Mouse (Mus musculus) heart, embryonic 10.5 days (tissue): ENCODE measurements around the gene Gm21783. TPM values are rescaled to one million over a fixed set of nuclear protein-coding genes. Genes with fewer than 3 reads are reported as not detected.
"Not testable (repeated sequence)": the region's sequence is repeated elsewhere in the genome, so short reads cannot be mapped to it uniquely, and the experiment has no call there.

Source experiments
- DNase-seq: peaks from one replicate; pipeline ENCODE4 v3.0.0-alpha.2; 2017; ENCODE audit warnings: low spot score
- H3K27ac ChIP-seq: fragments of 300-500 bp; sonication (generic); 2 replicates; pipeline ENCODE4 v1.5.1; 2016; ENCODE audit warnings: mild to moderate bottlenecking
- H3K27me3 ChIP-seq: fragments of 300-500 bp; sonication (generic); 2 replicates; pipeline ENCODE4 v1.6.1; 2016; ENCODE audit warnings: mild to moderate bottlenecking; ENCODE audit not compliant: poor library complexity, insufficient read depth, severe bottlenecking
- H3K36me3 ChIP-seq: fragments of 300-500 bp; sonication (generic); 2 replicates; pipeline ENCODE4 v1.6.1; 2016; ENCODE audit warnings: mild to moderate bottlenecking, moderate library complexity
- H3K4me1 ChIP-seq: fragments of 300-500 bp; sonication (generic); 2 replicates; pipeline ENCODE4 v1.6.1; 2016; ENCODE audit warnings: mild to moderate bottlenecking
- H3K4me3 ChIP-seq: fragments of 300-500 bp; sonication (generic); 2 replicates; pipeline ENCODE4 v1.5.1; 2016; ENCODE audit warnings: mild to moderate bottlenecking, moderate library complexity
- H3K9me3 ChIP-seq: fragments of 300-500 bp; sonication (generic); 2 replicates; pipeline ENCODE4 v1.6.1; 2016; ENCODE audit warnings: mild to moderate bottlenecking, moderate library complexity
- WGBS: fragments of 180-500 bp; shearing (Covaris S2); methylation state at CpG from one replicate; pipeline ENCODE4 v1.1.7; 2016; 5-methylcytosine and 5-hydroxymethylcytosine counted together
- polyA plus RNA-seq: library from polyadenylated mRNA; unstranded; fragments of >200 nt; fragmentation: Nextera tagmentation; extraction: Ambion mirVana; gene quantifications from 2 replicates; pipeline ENCODE4 v1.2.1, GENCODE M21; 2016

Gene Gm21783
- not detected in 2 replicates for polyA plus RNA-seq

GRCm38 (mm10) chrY:44981163-44981562 is at the start of gene Gm21783:
Gm21783 (minus strand) TSS chrY:44981263.
- no CpG with 5 or more reads among the region's 1 CpGs for WGBS
- H3K27me3 ChIP-seq, H3K36me3 ChIP-seq, H3K27ac ChIP-seq, DNase-seq, H3K4me1 ChIP-seq, H3K9me3 ChIP-seq, H3K4me3 ChIP-seq: not testable (repeated sequence)
